Mouse (Mus musculus) megakaryocyte, embryonic 14.5 days (primary cell): Measurements from ENCODE around the gene Evl.

Experiments
- FLI1 ChIP-seq: IDR thresholded peaks from 2 replicates; pipeline ENCODE4 v1.6.1; 2012; ENCODE audit warnings: low read length, inconsistent platforms, mixed read lengths
- GATA1 ChIP-seq: IDR thresholded peaks from 3 replicates; pipeline ENCODE4 v1.6.1; 2012; ENCODE audit warnings: mixed read lengths, low read length, inconsistent platforms, borderline replicate concordance

GRCm38 (mm10) chr12:108610255-108610654 lies 55.7 kb downstream of the Evl start:
- TF ChIP-seq GATA1 (no peak), FLI1 (no peak)
